Mouse (Mus musculus) lung, adult 10 weeks (tissue): ENCODE results near the gene Gm20905. TPM values are rescaled to one million over a fixed set of nuclear protein-coding genes. Genes with fewer than 3 reads are reported as not detected.

Experiments used
- polyA plus RNA-seq: library from polyadenylated mRNA; stranded (reverse); fragments of 350-450 nt; fragmentation: Illumina TruSeq; extraction: RNeasy Lipid Tissue Mini Kit (QIAGEN cat#74804); gene quantifications from one replicate; pipeline ENCODE4 v1.2.3, GENCODE M21; 2014; ENCODE audit warnings: low read depth, low replicate concordance; ENCODE audit not compliant: insufficient read depth

Gm20905 gene
- not detected for polyA plus RNA-seq

GRCm38 (mm10) chrY:37259503-37259902 lies at the start of gene Gm20905:
TSS of gene Gm20905 (minus strand) at chrY:37259603.

